Mouse (Mus musculus): ENCODE results near the gene Rbpjl.

The Rbpjl gene

DNA sequence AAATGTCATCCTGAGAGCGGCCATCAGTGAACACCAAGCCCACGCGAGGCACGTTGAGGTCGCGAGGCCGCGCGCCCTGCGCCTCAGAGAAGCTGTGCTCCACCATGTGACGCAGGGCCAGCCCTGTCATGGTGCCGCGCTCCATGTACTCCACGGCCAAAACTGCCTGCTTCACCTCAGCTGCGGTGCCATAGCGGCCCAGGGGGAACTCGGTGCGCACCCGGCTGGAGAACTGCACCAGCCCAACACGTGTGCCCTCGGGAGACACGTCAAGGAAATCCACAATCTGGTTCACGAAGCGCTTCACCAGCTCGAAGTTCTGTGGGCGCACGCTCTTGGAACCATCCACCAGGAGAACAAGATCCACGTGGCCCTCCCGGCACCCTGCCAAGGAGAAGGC is 9.8 kb upstream of the Rbpjl start:
- no peak for DNase-seq (ENCODE audit: low spot score)

- DNase-seq (ENCODE audit: low spot score): no peak
These were observed 6.9 kb upstream of the Rbpjl start for GRCm38 (mm10) chr2:164396076-164396475.

DNA sequence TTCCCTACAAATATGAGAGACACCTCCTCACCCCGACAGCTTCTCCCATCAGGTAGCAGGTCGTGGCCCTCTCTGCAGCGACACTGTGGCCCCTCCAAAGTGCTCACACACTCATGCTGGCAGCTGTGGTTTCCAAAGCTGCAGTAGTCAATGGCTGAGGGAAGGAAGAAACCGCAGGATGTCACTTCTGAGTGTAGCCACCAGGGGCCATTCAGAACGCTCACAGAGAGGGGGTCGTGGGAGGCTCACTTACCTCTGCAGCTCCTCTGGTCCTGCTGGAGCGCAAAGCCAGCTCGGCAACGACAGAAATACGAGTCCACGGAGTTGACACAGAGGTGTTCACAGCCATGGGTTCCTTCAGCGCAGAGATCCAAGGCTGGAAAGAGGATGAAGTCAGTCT is 6.0 kb upstream of the Rbpjl start:
- no peak for DNase-seq (ENCODE audit: low spot score)

- DNase-seq (ENCODE audit: low spot score): peak; percentile 81
These were observed 598 bp downstream of the Rbpjl start for GRCm38 (mm10) chr2:164403396-164404081.

GRCm38 (mm10) chr2:164404082-164404990 is 1.4 kb downstream of the Rbpjl start:
- peak; percentile 86 for DNase-seq (ENCODE audit: low spot score)

- no peak for DNase-seq (ENCODE audit: low spot score)
These were observed 2.1 kb downstream of the Rbpjl start, which contains the start of gene Matn4 for GRCm38 (mm10) chr2:164405060-164405459. Gene Matn4 (minus strand): TSS chr2:164405160.

DNA sequence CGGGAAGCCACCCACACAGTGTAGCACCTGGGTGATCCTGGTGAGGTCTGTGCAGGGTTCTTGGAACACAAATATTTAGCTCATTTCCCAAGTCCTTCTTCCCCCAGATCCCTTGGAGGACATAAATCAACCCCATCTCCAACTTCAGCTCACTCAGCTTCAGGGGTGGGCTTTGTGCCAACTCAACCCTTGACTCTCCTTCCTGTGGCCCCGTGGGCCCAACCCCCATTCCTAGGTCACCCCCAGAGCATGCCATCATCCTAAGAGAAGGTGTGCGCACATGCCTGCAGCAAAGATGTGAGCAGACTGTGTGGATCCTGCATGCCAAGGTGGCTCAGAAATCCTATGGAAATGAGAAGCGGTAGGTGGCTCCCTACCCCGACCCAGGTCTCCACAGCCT is 2.6 kb downstream of the Rbpjl start:
- no peak for DNase-seq (ENCODE audit: low spot score)

- DNase-seq (ENCODE audit: low spot score): peak; percentile 70
These were observed 4.8 kb downstream of the Rbpjl start for GRCm38 (mm10) chr2:164407708-164408107.

DNA sequence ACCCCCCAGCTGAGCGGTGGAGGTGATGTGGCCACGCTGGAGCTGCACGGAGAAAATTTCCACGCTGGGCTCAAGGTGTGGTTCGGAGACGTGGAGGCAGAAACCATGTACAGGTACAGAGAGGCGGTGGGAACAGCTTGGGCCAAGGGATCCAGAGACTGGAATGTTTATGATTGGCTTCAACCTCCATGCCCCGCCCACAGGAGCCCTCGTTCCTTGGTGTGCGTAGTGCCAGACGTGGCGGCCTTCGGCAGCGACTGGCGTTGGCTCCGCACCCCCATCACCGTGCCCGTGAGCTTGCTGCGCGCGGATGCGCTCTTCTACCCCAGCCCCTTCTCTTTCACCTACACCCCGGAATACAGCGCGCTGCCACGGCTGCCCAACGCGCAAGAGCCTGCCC is 11.2 kb downstream of the Rbpjl start:
- DNase-seq (ENCODE audit: low spot score): no peak

GRCm38 (mm10) chr2:164414581-164414980 is 11.6 kb downstream of the Rbpjl start:
- DNase-seq (ENCODE audit: low spot score): no peak

- DNase-seq (ENCODE audit: low spot score): no peak
These were observed 14.3 kb downstream of the Rbpjl start for GRCm38 (mm10) chr2:164417198-164417597.

- DNase-seq (ENCODE audit: low spot score): no peak
These were observed 15.5 kb downstream of the Rbpjl start for GRCm38 (mm10) chr2:164418308-164418875.

- no peak for DNase-seq (ENCODE audit: low spot score)
These were observed 16.5 kb downstream of the Rbpjl start for GRCm38 (mm10) chr2:164419489-164419888.

DNA sequence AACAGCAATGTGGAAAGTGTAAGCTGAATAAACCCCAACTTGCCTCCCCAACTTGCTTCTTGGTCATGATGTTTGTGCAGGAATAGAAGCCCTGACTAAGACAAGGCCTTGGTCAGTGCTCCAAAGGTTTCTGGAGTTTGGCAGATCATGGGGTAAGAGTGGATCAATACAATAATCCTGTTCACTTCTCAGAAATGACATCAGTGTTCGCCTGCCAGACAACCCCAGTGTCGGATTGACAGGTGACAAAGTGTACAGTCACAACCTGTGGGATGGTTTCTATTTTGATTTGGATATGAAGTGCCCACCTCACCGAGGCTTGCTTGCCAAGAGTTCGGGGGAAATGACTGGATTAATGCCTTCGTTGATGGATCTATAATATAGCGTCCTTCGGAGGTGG is 18.4 kb downstream of the Rbpjl start:
- no peak for DNase-seq (ENCODE audit: low spot score)

GRCm38 (mm10) chr2:164421979-164422378 is 19.0 kb downstream of the Rbpjl start:
- DNase-seq (ENCODE audit: low spot score): no peak

- DNase-seq (ENCODE audit: low spot score): no peak
These were observed 19.9 kb downstream of the Rbpjl start for GRCm38 (mm10) chr2:164422675-164423393.

GRCm38 (mm10) chr2:164423464-164423863 is 20.5 kb downstream of the Rbpjl start:
- DNase-seq (ENCODE audit: low spot score): no peak

DNA sequence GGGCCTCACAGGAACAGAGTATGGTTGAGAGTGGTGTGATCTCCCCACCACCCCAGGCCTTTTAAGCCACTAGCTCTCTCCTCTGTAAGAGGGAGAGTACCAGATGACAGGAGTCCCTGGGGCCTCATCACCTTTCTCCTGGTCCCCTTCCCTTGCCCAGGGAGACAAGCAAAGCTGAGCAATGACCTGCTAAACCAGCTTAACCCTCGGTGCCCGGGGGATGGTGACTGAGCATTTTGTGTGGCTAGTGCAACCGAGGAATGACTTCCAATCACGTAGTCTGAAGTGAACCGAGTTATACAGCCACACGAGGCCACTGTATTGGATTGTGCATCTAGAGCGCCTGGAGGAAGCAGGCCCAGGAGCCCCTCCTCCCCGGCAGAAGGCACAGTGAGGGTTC is 21.5 kb downstream of the Rbpjl start:
- no peak for DNase-seq (ENCODE audit: low spot score)

DNA sequence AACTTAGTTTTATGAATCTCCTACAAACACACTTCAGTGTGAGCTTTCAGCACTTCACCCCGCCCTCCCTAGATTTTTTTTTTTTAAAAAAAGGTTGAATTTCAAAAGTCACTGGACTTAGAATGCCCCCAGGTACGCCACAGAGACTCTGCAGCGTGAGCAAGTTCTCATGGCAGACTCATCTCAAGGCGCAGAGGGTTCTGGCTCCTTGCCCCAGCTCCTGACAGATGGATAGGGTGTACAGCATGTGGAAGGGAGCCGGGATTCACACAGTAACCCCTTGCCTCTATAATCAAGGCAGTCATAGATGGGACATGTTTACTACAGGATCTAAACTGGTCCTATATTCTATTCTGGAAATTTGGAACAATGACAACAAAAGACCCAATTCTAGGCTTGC is 22.5 kb downstream of the Rbpjl start:
- no peak for DNase-seq (ENCODE audit: low spot score)

DNA sequence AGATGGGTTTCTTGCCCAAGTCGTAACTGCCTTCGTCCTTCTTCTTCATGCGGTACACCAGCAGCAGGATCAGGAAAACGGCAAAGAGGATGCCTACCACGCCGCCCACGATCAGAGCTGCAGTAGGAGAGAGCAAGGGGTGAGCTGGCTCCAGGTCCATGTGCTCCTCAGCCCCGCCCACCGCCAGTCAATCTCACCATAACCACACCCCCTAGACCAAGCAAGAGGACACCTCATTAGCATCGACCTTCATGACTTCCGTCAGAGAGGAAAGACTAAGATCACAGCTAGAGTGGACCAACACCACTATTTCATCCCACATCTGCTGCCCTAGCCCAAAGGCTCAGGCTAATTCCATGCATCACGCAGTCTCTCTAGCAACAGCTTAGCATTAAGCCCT is 23.2 kb downstream of the Rbpjl start:
- DNase-seq (ENCODE audit: low spot score): no peak

GRCm38 (mm10) chr2:164426952-164427351 is 24.0 kb downstream of the Rbpjl start:
- DNase-seq (ENCODE audit: low spot score): no peak

DNA sequence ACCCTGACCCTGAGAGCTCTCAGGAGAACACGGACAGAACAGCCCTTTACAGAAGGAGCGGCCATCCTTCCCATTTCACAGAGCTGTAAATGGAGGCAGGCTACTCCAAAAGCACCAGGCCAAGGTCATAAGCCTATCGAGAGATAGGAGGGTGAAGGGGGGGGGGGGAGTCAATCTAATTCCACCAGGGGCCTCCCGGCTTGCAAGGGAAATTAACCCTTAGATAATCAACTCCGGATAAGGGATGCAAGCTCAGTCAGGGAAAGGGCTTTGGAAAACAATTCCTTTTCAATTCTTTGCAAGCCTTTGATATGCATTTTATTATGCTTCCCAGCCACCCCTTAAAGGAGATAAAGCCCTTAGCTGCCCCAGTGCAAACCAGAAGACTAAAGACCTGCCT is 25.5 kb downstream of the Rbpjl start:
- DNase-seq (ENCODE audit: low spot score): no peak
